Mouse (Mus musculus) embryonic facial prominence, embryonic 12.5 days (tissue): ENCODE results near the gene Cacng7. TPM values are rescaled to one million over a fixed set of nuclear protein-coding genes. Genes with fewer than 3 reads are reported as not detected.

Source experiments
- ATAC-seq: fragments of 200-750 bp; cut with Nextera tagmentation; 2 replicates; pipeline ENCODE4 v1.8.0; 2017; ENCODE audit not compliant: insufficient number of reproducible peaks, insufficient read depth, low FRiP score, low TSS enrichment
- H3K27ac ChIP-seq: fragments of 300-500 bp; sonication (generic); 2 replicates; pipeline ENCODE4 v1.5.1; 2016; ENCODE audit warnings: mild to moderate bottlenecking
- H3K27me3 ChIP-seq: fragments of 300-500 bp; sonication (generic); 2 replicates; pipeline ENCODE4 v1.6.1; 2016; ENCODE audit warnings: mild to moderate bottlenecking, moderate library complexity
- H3K36me3 ChIP-seq: fragments of 300-500 bp; sonication (generic); 2 replicates; pipeline ENCODE4 v1.6.1; 2016; ENCODE audit warnings: mild to moderate bottlenecking
- H3K4me1 ChIP-seq: fragments of 300-500 bp; sonication (generic); 2 replicates; pipeline ENCODE4 v1.6.1; 2016
- H3K4me2 ChIP-seq: fragments of 300-500 bp; sonication (generic); replicated peaks from 2 replicates; pipeline ENCODE4 v1.6.1; 2016; ENCODE audit warnings: mild to moderate bottlenecking, moderate library complexity
- H3K4me3 ChIP-seq: fragments of 300-500 bp; sonication (generic); 2 replicates; pipeline ENCODE4 v1.5.1; 2016; ENCODE audit warnings: mild to moderate bottlenecking
- H3K9ac ChIP-seq: fragments of 300-500 bp; sonication (generic); 2 replicates; pipeline ENCODE4 v1.6.1; 2016; ENCODE audit warnings: mild to moderate bottlenecking, moderate library complexity
- H3K9me3 ChIP-seq: fragments of 300-500 bp; sonication (generic); 2 replicates; pipeline ENCODE4 v1.6.1; 2016; ENCODE audit warnings: mild to moderate bottlenecking, moderate library complexity
- WGBS: fragments of 180-500 bp; shearing (Covaris S2); methylation state at CpG from one replicate; pipeline ENCODE4 v1.1.7; 2016; 5-methylcytosine and 5-hydroxymethylcytosine counted together
- polyA plus RNA-seq: library from polyadenylated mRNA; unstranded; fragments of >200 nt; fragmentation: Nextera tagmentation; extraction: Ambion mirVana; gene quantifications from 2 replicates; pipeline ENCODE4 v1.2.1, GENCODE M21; 2016

Gene Cacng7
- polyA plus RNA-seq, 1 experiment from 2014 or later, result 3.7 TPM

- H3K36me3 ChIP-seq, result no peaks in the 10 kb centered on the region; the same call in 1 of the 2 replicates
- WGBS, result under 1% methylated on average over 17 of the region's 27 CpGs
- H3K4me1 ChIP-seq, result peaks cover 13% of the 10 kb centered on the region; the same call in 1 of the 2 replicates
- H3K9ac ChIP-seq, result peak overlapping the region; percentile 73
- H3K9me3 ChIP-seq, result no peaks in the 10 kb centered on the region
- H3K4me2 ChIP-seq, result peak overlapping the region; percentile 70
- peak overlapping the region; percentile 92 for H3K27ac ChIP-seq
- peak; percentile 92 for ATAC-seq
- no peaks in the 10 kb centered on the region for H3K27me3 ChIP-seq
- peak overlapping the region; percentile 63 for H3K4me3 ChIP-seq
Measured at GRCm38 (mm10) chr7:3331581-3332223, 1.1 kb upstream of the Cacng7 start.

GRCm38 (mm10) chr7:3332224-3332615 is 535 bp upstream of the Cacng7 start:
- Histone ChIP-seq H3K9me3 (no peaks in the 10 kb centered on the region), H3K36me3 (no peaks in the 10 kb centered on the region; the same call in 1 of the 2 replicates), H3K27ac (peak overlapping the region; percentile 92), H3K27me3 (no peaks in the 10 kb centered on the region), H3K4me1 (peaks cover 13% of the 10 kb centered on the region; the same call in 1 of the 2 replicates), H3K9ac (peak overlapping the region; percentile 73), H3K4me2 (peak overlapping the region; percentile 70), H3K4me3 (peak overlapping the region; percentile 63)
- WGBS, result 1% methylated on average over 4 of the region's 4 CpGs
- ATAC-seq, result no peak

GRCm38 (mm10) chr7:3333542-3333941 is 787 bp downstream of the Cacng7 start:
- peak overlapping the region; percentile 73 for H3K9ac ChIP-seq
- peaks cover 6% of the 10 kb centered on the region; the same call in 1 of the 2 replicates for H3K36me3 ChIP-seq
- H3K27ac ChIP-seq, result peak overlapping the region; percentile 92
- WGBS, result 9% methylated on average over 5 of the region's 5 CpGs
- ATAC-seq, result no peak
- peaks cover 13% of the 10 kb centered on the region; the same call in 1 of the 2 replicates for H3K4me1 ChIP-seq
- no peaks in the 10 kb centered on the region for H3K27me3 ChIP-seq
- H3K9me3 ChIP-seq, result no peaks in the 10 kb centered on the region
- H3K4me2 ChIP-seq, result peak overlapping the region; percentile 70
- H3K4me3 ChIP-seq, result peak overlapping the region; percentile 63

GRCm38 (mm10) chr7:3336412-3336811 is 3.7 kb downstream of the Cacng7 start:
- peaks cover 28% of the 10 kb centered on the region for H3K36me3 ChIP-seq
- no peak overlapping the region for H3K4me3 ChIP-seq
- WGBS, result 60% methylated on average over 17 of the region's 17 CpGs
- H3K4me2 ChIP-seq, result no peak overlapping the region
- no peaks in the 10 kb centered on the region for H3K9me3 ChIP-seq
- H3K4me1 ChIP-seq, result peaks cover 8% of the 10 kb centered on the region; the same call in 1 of the 2 replicates
- H3K27me3 ChIP-seq, result no peaks in the 10 kb centered on the region
- no peak overlapping the region for H3K9ac ChIP-seq
- ATAC-seq, result no peak
- no peak overlapping the region for H3K27ac ChIP-seq

GRCm38 (mm10) chr7:3338286-3338935 is 5.7 kb downstream of the Cacng7 start:
- H3K9me3 ChIP-seq, result no peaks in the 10 kb centered on the region
- H3K9ac ChIP-seq, result no peak overlapping the region
- WGBS, result 81% methylated on average over 11 of the region's 11 CpGs
- no peak overlapping the region for H3K27ac ChIP-seq
- H3K4me1 ChIP-seq, result peaks cover 7% of the 10 kb centered on the region; the same call in 1 of the 2 replicates
- no peaks in the 10 kb centered on the region for H3K27me3 ChIP-seq
- peaks cover 39% of the 10 kb centered on the region for H3K36me3 ChIP-seq
- no peak overlapping the region for H3K4me3 ChIP-seq
- no peak overlapping the region for H3K4me2 ChIP-seq
- no peak for ATAC-seq

GRCm38 (mm10) chr7:3339010-3339409 is 6.3 kb downstream of the Cacng7 start:
- peaks cover under 1% of the 10 kb centered on the region; the same call in 1 of the 2 replicates for H3K4me1 ChIP-seq
- peaks cover 44% of the 10 kb centered on the region for H3K36me3 ChIP-seq
- no peak for ATAC-seq
- 91% methylated on average over 11 of the region's 11 CpGs for WGBS
- no peaks in the 10 kb centered on the region for H3K27me3 ChIP-seq
- no peak overlapping the region for H3K4me2 ChIP-seq
- H3K27ac ChIP-seq, result no peak overlapping the region
- no peaks in the 10 kb centered on the region for H3K9me3 ChIP-seq
- no peak overlapping the region for H3K9ac ChIP-seq
- no peak overlapping the region for H3K4me3 ChIP-seq

- H3K27ac ChIP-seq, result no peak overlapping the region
- no peak overlapping the region for H3K9ac ChIP-seq
- peaks cover 71% of the 10 kb centered on the region for H3K36me3 ChIP-seq
- H3K4me3 ChIP-seq, result no peak overlapping the region
- H3K27me3 ChIP-seq, result no peaks in the 10 kb centered on the region
- H3K9me3 ChIP-seq, result no peaks in the 10 kb centered on the region
- H3K4me2 ChIP-seq, result no peak overlapping the region
- ATAC-seq, result no peak
- 94% methylated on average over 3 of the region's 3 CpGs for WGBS
- H3K4me1 ChIP-seq, result no peaks in the 10 kb centered on the region
Measured at GRCm38 (mm10) chr7:3343861-3344260, 11.1 kb downstream of the Cacng7 start.

GRCm38 (mm10) chr7:3345301-3345700 is 12.5 kb downstream of the Cacng7 start:
- no peak overlapping the region for H3K4me2 ChIP-seq
- H3K4me1 ChIP-seq, result no peaks in the 10 kb centered on the region
- ATAC-seq, result no peak
- H3K9me3 ChIP-seq, result no peaks in the 10 kb centered on the region
- peaks cover 75% of the 10 kb centered on the region for H3K36me3 ChIP-seq
- H3K9ac ChIP-seq, result no peak overlapping the region
- WGBS, result 93% methylated on average over 3 of the region's 3 CpGs
- no peak overlapping the region for H3K27ac ChIP-seq
- no peaks in the 10 kb centered on the region for H3K27me3 ChIP-seq
- H3K4me3 ChIP-seq, result no peak overlapping the region

GRCm38 (mm10) chr7:3347366-3348287 is 14.9 kb downstream of the Cacng7 start:
- Histone ChIP-seq H3K36me3 (peaks cover 78% of the 10 kb centered on the region), H3K4me1 (no peaks in the 10 kb centered on the region)
- ATAC-seq, result no peak

GRCm38 (mm10) chr7:3348326-3348725 is 15.6 kb downstream of the Cacng7 start:
- Histone ChIP-seq H3K9ac (no peak overlapping the region), H3K4me2 (no peak overlapping the region), H3K4me1 (no peaks in the 10 kb centered on the region), H3K36me3 (peaks cover 76% of the 10 kb centered on the region), H3K9me3 (no peaks in the 10 kb centered on the region), H3K27ac (no peak overlapping the region), H3K27me3 (no peaks in the 10 kb centered on the region), H3K4me3 (no peak overlapping the region)
- no peak for ATAC-seq
- WGBS, result 69% methylated on average over 5 of the region's 5 CpGs

More at GRCm38 (mm10) chr7:3347366-3348287, 14.9 kb downstream of the Cacng7 start:
- H3K27ac ChIP-seq, result no peak overlapping the region
- H3K27me3 ChIP-seq, result no peaks in the 10 kb centered on the region
- no peaks in the 10 kb centered on the region for H3K9me3 ChIP-seq
- H3K9ac ChIP-seq, result no peak overlapping the region
- no peak overlapping the region for H3K4me3 ChIP-seq
- 49% methylated on average over 20 of the region's 20 CpGs for WGBS
- no peak overlapping the region for H3K4me2 ChIP-seq

- H3K9ac ChIP-seq, result no peak overlapping the region
- H3K4me3 ChIP-seq, result no peak overlapping the region
- ATAC-seq, result no peak
- H3K9me3 ChIP-seq, result no peaks in the 10 kb centered on the region
- H3K4me1 ChIP-seq, result no peaks in the 10 kb centered on the region
- WGBS, result 92% methylated on average over 9 of the region's 9 CpGs
- peaks cover 66% of the 10 kb centered on the region for H3K36me3 ChIP-seq
- no peaks in the 10 kb centered on the region for H3K27me3 ChIP-seq
- H3K27ac ChIP-seq, result no peak overlapping the region
- no peak overlapping the region for H3K4me2 ChIP-seq
Measured at GRCm38 (mm10) chr7:3349775-3350174, 17.0 kb downstream of the Cacng7 start.
